Mouse (Mus musculus) erythroblast, embryonic 14.5 days (primary cell): Measurements from ENCODE around the gene Arih1.

Source experiments
- GATA1 ChIP-seq: IDR thresholded peaks from 2 replicates; pipeline ENCODE4 v1.6.1; 2012; ENCODE audit warnings: low read length, inconsistent platforms, mixed read lengths
- TAL1 ChIP-seq: IDR thresholded peaks from 3 replicates; pipeline ENCODE4 v1.6.1; 2012; ENCODE audit warnings: low read length, inconsistent platforms, mixed read lengths

- no peak for TF ChIP-seq GATA1
- no peak for TF ChIP-seq TAL1
Measured at GRCm38 (mm10) chr9:59420487-59420886, 65.9 kb downstream of the Arih1 start.
